Mouse (Mus musculus) kidney, embryonic 16.5 days (tissue): ENCODE measurements at regions not wholly inside any gene's neighbourhood (a gene's known extent, or its start where the extent isn't known, plus 50 kb on each side); places are given as distances from the start of the nearest gene placed in this dataset.

Experiments used
- ATAC-seq: fragments of 200-750 bp; cut with Nextera tagmentation; 2 replicates; pipeline ENCODE4 v1.8.0; 2017; ENCODE audit warnings: moderate TSS enrichment; ENCODE audit not compliant: low FRiP score, low TSS enrichment
- H3K27ac ChIP-seq: fragments of 300-500 bp; sonication (generic); 2 replicates; pipeline ENCODE4 v1.5.1; 2014; ENCODE audit warnings: low read length
- H3K27me3 ChIP-seq: fragments of 300-500 bp; sonication (generic); 2 replicates; pipeline ENCODE4 v1.6.1; 2014; ENCODE audit warnings: low read length, control low read depth, mixed read lengths; ENCODE audit not compliant: insufficient read depth
- H3K36me3 ChIP-seq: fragments of 300-500 bp; sonication (generic); 2 replicates; pipeline ENCODE4 v1.6.1; 2014; ENCODE audit warnings: low read length, control low read depth, mixed read lengths; ENCODE audit not compliant: insufficient read depth
- H3K4me1 ChIP-seq: fragments of 300-500 bp; sonication (generic); 2 replicates; pipeline ENCODE4 v1.6.1; 2014; ENCODE audit warnings: low read length, control low read depth, mixed read lengths; ENCODE audit not compliant: insufficient read depth
- H3K4me2 ChIP-seq: fragments of 300-500 bp; sonication (generic); replicated peaks from 2 replicates; pipeline ENCODE4 v1.6.1; 2014; ENCODE audit warnings: low read depth, low read length
- H3K4me3 ChIP-seq: fragments of 300-500 bp; sonication (generic); 2 replicates; pipeline ENCODE4 v1.5.1; 2014; ENCODE audit warnings: mild to moderate bottlenecking, low read length
- H3K9ac ChIP-seq: fragments of 300-500 bp; sonication (generic); replicated peaks from 2 replicates; pipeline ENCODE4 v1.6.1; 2014; ENCODE audit warnings: low read length
- H3K9me3 ChIP-seq: fragments of 300-500 bp; sonication (generic); 2 replicates; pipeline ENCODE4 v1.6.1; 2016; ENCODE audit warnings: low read length, control low read depth
- WGBS: fragments of 180-500 bp; shearing (Covaris S2); extraction: QIAGEN DNeasy Blood & Tissue Kit; methylation state at CpG from one replicate; pipeline ENCODE4 v1.1.7; 2014; 5-methylcytosine and 5-hydroxymethylcytosine counted together

DNA sequence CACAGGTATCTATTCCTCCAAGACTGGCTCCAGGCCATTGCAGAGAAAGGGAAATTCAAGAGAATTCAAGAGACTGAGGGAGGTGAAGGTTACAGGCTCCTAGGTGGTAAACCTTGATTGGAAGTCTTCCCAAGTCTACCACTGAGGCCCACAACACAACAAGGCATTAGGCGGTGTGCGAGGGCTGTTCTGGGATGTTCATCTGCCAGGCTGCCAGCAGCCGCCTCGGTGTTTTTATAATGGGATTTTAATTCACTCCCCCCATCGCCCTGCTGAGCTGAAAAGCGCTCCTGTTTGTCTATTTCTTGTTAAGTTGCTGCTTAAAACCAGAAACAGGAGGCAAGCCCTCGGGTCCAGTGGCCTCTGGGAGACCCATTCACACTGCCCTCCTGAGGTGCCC, 133.9 kb upstream of the Rpl38 start:
- no peaks in the 10 kb centered on the region for H3K4me1 ChIP-seq
- WGBS = 79% methylated on average over 7 of the region's 7 CpGs
- no peak overlapping the region for H3K27ac ChIP-seq
- no peak overlapping the region for H3K9ac ChIP-seq
- H3K36me3 ChIP-seq = no peaks in the 10 kb centered on the region
- no peak for ATAC-seq
- no peaks in the 10 kb centered on the region for H3K9me3 ChIP-seq
- H3K27me3 ChIP-seq = no peaks in the 10 kb centered on the region
- H3K4me3 ChIP-seq = no peak overlapping the region
- no peak overlapping the region for H3K4me2 ChIP-seq

DNA sequence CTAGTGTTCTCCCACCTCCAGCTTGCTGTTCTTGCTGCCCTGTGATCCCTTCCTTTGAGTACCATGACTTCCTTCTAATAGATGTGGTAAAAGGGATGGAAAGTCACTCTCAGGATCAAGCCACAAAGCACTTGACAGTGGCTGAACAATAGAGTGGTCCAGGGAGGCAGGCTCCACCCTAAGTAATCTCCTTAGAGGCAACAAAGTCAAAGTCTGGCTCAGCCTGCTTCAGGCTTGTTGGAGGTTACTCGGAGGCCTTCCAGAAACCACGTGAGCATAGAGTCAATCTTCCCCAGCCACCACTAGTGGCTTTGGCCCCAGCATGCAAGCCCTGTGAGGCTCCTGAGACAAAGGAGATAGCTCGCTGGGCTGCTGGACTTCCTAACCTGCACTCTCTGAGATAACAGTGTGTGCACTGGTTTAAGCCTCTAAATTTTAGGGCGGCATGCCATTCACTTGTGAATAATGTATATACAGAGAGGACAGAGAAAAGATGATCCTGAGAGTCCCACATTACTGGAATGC, 137.0 kb upstream of the Rpl38 start:
- no peak for ATAC-seq
- H3K9ac ChIP-seq = no peak overlapping the region
- H3K27ac ChIP-seq = no peak overlapping the region
- no peaks in the 10 kb centered on the region for H3K36me3 ChIP-seq
- no peaks in the 10 kb centered on the region for H3K9me3 ChIP-seq
- H3K4me2 ChIP-seq = no peak overlapping the region
- H3K4me3 ChIP-seq = no peak overlapping the region
- no peaks in the 10 kb centered on the region for H3K4me1 ChIP-seq
- no peaks in the 10 kb centered on the region for H3K27me3 ChIP-seq
- WGBS = 60% methylated on average over 4 of the region's 4 CpGs

DNA sequence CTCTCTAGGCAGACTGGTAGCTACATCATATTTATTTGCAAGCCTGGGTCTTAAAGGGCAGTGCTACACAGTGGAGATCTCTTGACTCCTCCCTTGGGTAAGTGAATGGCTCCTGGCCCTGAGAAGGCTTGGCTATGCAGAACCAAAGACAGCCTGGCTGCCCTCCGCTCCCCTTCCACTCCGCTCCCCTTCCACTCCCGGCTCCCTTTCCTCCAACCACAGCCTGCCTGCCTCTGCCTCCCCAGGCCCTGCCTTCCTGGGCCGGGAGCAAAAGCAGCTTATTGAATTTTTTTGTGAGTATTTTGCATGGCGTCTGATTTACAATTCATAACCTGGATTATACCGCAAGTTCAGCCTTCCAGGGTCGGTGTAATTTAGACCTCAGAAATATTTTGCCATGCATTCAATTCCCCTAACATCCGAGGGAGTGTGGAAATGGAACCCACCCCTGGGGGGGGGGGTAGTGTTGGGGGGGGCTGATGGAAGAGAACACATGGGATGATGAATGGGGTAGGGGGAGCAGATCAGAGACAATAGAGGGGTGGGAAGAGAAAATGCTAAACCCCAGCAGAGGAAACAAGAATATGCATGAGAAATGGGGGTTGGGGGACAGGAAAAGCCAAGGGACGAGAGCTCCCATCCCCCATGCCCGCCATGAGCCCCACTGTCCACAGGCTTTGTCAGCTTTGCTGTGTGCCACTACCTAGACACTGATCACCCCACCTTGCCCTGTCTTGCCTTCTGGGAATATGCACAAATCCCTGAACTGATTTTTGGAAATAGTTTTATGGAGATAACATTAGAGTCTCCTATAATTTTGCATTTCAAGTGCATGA, 139.2 kb upstream of the Rpl38 start:
- 44% methylated on average over 10 of the region's 10 CpGs for WGBS
- no peak overlapping the region for H3K4me2 ChIP-seq
- no peaks in the 10 kb centered on the region for H3K27me3 ChIP-seq
- no peak overlapping the region for H3K27ac ChIP-seq
- H3K9ac ChIP-seq = no peak overlapping the region
- H3K9me3 ChIP-seq = no peaks in the 10 kb centered on the region
- ATAC-seq = no peak
- H3K4me1 ChIP-seq = no peaks in the 10 kb centered on the region
- no peak overlapping the region for H3K4me3 ChIP-seq
- H3K36me3 ChIP-seq = no peaks in the 10 kb centered on the region

DNA sequence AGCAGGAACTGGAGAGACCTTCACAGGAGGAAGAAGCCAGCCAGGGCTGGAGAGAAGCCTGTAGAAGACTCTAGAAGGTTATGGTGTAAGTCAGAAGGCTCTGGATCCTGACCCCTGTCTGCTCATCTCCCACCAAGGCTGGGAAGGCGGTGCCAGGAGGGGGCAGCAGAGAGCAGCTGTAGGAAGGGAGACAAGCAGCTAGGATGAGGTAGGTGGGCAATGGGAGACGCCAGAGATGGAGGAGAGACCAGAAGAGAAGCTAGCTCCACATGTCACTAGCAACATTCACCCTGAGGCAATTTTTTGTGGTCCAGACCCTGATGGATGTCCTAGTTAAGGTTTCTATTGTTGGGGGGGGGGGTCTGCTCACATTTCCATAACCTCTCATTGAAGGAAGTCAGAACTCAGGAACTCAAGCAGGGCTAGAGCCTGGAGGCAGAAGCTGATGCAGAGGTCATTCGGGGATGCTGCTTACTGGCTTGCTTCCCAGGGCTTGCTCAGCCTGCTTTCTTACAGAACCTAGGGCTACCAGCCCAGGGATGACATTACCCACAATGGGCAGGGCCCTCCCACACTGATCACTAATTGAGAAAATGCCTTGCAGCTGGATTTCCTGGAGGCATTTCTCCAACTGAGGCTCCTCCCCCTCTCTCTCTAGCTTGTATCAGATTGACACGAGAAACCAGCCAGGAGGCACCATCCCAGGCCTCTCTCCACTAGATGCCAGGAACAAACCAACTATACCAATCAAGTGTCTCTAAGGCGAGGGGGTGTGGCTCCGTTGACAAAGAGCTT, 144.7 kb upstream of the Rpl38 start:
- H3K36me3 ChIP-seq = no peaks in the 10 kb centered on the region
- H3K27ac ChIP-seq = no peak overlapping the region
- no peak overlapping the region for H3K9ac ChIP-seq
- H3K4me1 ChIP-seq = no peaks in the 10 kb centered on the region
- 0 out of 2 replicates have a peak, but pooled peaks have one; percentile 46 for ATAC-seq
- no peaks in the 10 kb centered on the region for H3K9me3 ChIP-seq
- 46% methylated on average over 6 of the region's 6 CpGs for WGBS
- H3K27me3 ChIP-seq = no peaks in the 10 kb centered on the region
- no peak overlapping the region for H3K4me2 ChIP-seq
- H3K4me3 ChIP-seq = no peak overlapping the region

DNA sequence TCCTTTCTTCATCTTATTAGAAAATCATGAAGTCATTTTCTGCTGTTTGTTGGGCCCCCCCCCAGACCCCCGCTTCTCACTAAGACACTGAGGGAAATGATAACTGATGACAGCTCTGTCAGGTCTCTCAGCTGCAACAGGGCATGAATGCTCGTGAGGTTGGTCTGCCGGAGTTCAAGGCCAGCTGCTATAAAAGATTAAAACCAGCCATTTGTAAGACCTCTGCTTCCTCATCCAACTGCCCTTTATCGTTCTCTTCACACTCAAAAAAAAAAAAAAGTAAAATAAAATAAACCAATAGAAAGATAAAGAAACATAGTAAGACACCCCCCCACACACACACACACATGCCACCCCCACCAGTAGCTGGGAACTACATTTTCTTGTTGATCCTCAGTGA, 153.0 kb upstream of the Rpl38 start:
- 48% methylated on average over 4 of the region's 4 CpGs for WGBS
- H3K27ac ChIP-seq = no peak overlapping the region

DNA sequence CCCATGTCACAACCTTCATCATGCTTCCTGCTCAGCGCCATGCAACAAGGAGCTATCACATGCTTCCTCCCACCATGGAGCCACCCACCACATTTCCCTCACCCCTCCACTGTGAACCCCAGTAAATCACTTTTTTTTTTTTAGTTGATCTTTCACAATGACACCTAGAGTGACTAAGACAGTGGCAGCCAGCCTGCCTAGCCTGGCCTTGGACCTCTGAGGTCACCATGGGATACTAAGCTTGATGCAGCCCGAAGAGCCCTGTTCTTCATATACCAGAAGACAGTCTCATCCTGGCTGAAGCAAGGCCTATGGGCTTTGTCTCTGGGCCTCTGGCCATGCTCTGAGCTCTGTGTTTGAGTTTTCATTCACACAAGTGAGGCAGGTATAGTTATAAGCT, 154.2 kb upstream of the Rpl38 start:
- no peaks in the 10 kb centered on the region for H3K9me3 ChIP-seq
- H3K9ac ChIP-seq = no peak overlapping the region
- H3K27ac ChIP-seq = no peak overlapping the region
- no peak overlapping the region for H3K4me2 ChIP-seq
- peaks cover 4% of the 10 kb centered on the region; the same call in 1 of the 2 replicates for H3K27me3 ChIP-seq
- no peaks in the 10 kb centered on the region for H3K36me3 ChIP-seq
- H3K4me3 ChIP-seq = no peak overlapping the region
- no peak for ATAC-seq
- H3K4me1 ChIP-seq = no peaks in the 10 kb centered on the region
- 87% methylated on average over 2 of the region's 2 CpGs for WGBS

More for the DNA sequence above, 153.0 kb upstream of the Rpl38 start:
- H3K36me3 ChIP-seq = no peaks in the 10 kb centered on the region
- H3K4me1 ChIP-seq = no peaks in the 10 kb centered on the region
- H3K27me3 ChIP-seq = peaks cover 4% of the 10 kb centered on the region; the same call in 1 of the 2 replicates
- no peak overlapping the region for H3K9ac ChIP-seq
- no peak for ATAC-seq
- H3K4me3 ChIP-seq = no peak overlapping the region
- no peaks in the 10 kb centered on the region for H3K9me3 ChIP-seq
- no peak overlapping the region for H3K4me2 ChIP-seq

DNA sequence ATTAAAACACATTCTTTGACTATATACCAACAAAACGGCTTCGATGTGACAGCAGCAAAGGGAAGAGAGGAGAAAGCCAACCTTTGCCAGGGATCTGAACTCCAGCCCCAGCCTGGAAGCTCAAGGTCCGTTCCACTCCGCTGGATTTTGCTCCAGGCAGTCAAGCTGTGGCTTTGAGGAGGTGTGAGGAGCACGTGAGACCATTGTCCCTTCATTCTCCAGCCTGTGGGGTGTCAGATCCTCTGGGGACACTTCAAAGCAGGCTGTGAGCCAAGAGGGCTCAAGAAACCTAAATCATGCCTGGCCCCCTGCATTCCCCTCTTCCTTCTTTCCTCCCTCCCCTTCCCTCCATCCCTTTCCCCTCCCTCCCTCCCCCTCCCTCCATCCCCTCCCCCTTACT, 154.9 kb upstream of the Rpl38 start:
- Histone ChIP-seq H3K4me3 (no peak overlapping the region), H3K9ac (no peak overlapping the region), H3K27ac (no peak overlapping the region), H3K4me1 (no peaks in the 10 kb centered on the region), H3K4me2 (no peak overlapping the region), H3K27me3 (peaks cover 4% of the 10 kb centered on the region; the same call in 1 of the 2 replicates), H3K36me3 (no peaks in the 10 kb centered on the region), H3K9me3 (no peaks in the 10 kb centered on the region)
- WGBS = 11% methylated on average over 5 of the region's 5 CpGs
- no peak for ATAC-seq

DNA sequence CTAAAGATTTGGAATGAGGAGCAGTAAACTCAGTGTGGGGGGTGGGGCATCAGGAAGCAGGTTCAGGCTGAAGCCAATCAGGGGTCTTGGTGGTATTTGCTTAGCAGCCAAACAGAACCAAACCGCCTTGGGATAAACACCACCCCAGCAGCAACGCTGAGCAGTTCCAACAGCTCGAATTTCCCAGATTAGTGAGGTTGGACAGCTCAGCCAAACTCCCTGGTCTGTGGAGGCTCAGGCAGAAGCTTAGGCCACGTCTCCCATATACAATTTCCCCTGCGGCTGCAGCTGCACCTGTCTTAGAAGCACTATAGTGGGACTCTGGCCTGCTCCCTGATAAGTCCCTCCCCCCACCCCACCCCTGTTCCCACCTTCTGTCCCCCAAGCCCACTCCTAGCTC, 156.3 kb upstream of the Rpl38 start:
- WGBS = 7% methylated on average over 5 of the region's 5 CpGs
- H3K4me3 ChIP-seq = no peak overlapping the region
- H3K36me3 ChIP-seq = no peaks in the 10 kb centered on the region
- no peaks in the 10 kb centered on the region; the same call in 1 of the 2 replicates for H3K9me3 ChIP-seq
- H3K9ac ChIP-seq = no peak overlapping the region
- peaks cover 4% of the 10 kb centered on the region; the same call in 1 of the 2 replicates for H3K27me3 ChIP-seq
- H3K27ac ChIP-seq = no peak overlapping the region
- H3K4me1 ChIP-seq = no peaks in the 10 kb centered on the region
- no peak overlapping the region for H3K4me2 ChIP-seq
- ATAC-seq = no peak

DNA sequence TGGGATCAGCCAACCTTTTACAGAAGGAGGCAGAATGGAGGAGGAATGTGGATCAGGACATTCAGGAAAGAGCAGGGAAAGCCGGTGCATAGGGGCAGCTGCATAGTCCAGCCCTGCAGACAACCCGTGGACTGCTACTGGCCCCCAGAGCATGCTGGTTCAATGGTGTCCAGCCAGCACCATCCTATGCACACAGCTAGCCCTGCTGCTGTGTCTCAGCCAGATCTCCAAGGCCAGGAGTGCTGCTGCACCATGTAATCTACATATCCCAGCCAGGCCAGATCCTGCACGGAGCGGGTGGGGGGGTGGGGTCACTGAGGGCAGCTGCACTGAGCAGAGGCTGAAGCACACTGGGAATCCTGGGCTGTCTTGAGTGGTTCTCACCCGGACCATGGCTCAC, 165.8 kb upstream of the Rpl38 start:
- no peaks in the 10 kb centered on the region for H3K4me1 ChIP-seq
- WGBS = 31% methylated on average over 5 of the region's 5 CpGs
- no peaks in the 10 kb centered on the region for H3K36me3 ChIP-seq
- H3K9me3 ChIP-seq = no peaks in the 10 kb centered on the region
- no peak overlapping the region for H3K27ac ChIP-seq
- no peak overlapping the region for H3K9ac ChIP-seq
- no peak overlapping the region for H3K4me3 ChIP-seq
- no peaks in the 10 kb centered on the region for H3K27me3 ChIP-seq
- no peak overlapping the region for H3K4me2 ChIP-seq
- no peak for ATAC-seq
